Mouse (Mus musculus) liver, embryonic 15.5 days (tissue): Measurements from ENCODE around the gene Gm45808. TPM values are rescaled to one million over a fixed set of nuclear protein-coding genes. Genes with fewer than 3 reads are reported as not detected.
"Not testable (repeated sequence)": the region's sequence is repeated elsewhere in the genome, so short reads cannot be mapped to it uniquely, and the experiment has no call there.

ENCODE experiments used
- ATAC-seq: fragments of 200-750 bp; cut with Nextera tagmentation; 2 replicates; pipeline ENCODE4 v1.8.0; 2017; ENCODE audit warnings: moderate number of reproducible peaks, mild to moderate bottlenecking, moderate library complexity; ENCODE audit not compliant: insufficient read depth
- H3K27ac ChIP-seq: fragments of 300-500 bp; sonication (generic); replicated peaks from 2 replicates; pipeline ENCODE4 v1.5.1; 2015; ENCODE audit warnings: mild to moderate bottlenecking, inconsistent platforms
- H3K27me3 ChIP-seq: fragments of 300-500 bp; sonication (generic); 2 replicates; pipeline ENCODE4 v1.6.1; 2015; ENCODE audit warnings: mild to moderate bottlenecking, inconsistent platforms
- H3K36me3 ChIP-seq: fragments of 300-500 bp; sonication (generic); replicated peaks from 2 replicates; pipeline ENCODE4 v1.6.1; 2015; ENCODE audit warnings: moderate library complexity, mild to moderate bottlenecking, inconsistent platforms
- H3K4me1 ChIP-seq: fragments of 300-500 bp; sonication (generic); replicated peaks from 2 replicates; pipeline ENCODE4 v1.6.1; 2015; ENCODE audit warnings: inconsistent platforms
- H3K4me2 ChIP-seq: fragments of 300-500 bp; sonication (generic); 2 replicates; pipeline ENCODE4 v1.6.1; 2015; ENCODE audit warnings: moderate library complexity, mild to moderate bottlenecking, inconsistent platforms
- H3K4me3 ChIP-seq: fragments of 300-500 bp; sonication (generic); replicated peaks from 2 replicates; pipeline ENCODE4 v1.5.1; 2015; ENCODE audit warnings: mild to moderate bottlenecking, inconsistent platforms
- H3K9ac ChIP-seq: fragments of 300-500 bp; sonication (generic); 2 replicates; pipeline ENCODE4 v1.6.1; 2015; ENCODE audit warnings: moderate library complexity, mild to moderate bottlenecking, inconsistent platforms
- H3K9me3 ChIP-seq: fragments of 300-500 bp; sonication (generic); replicated peaks from 2 replicates; pipeline ENCODE4 v1.6.1; 2016; ENCODE audit warnings: inconsistent platforms
- WGBS: fragments of 180-500 bp; shearing (Covaris S2); methylation state at CpG from one replicate; pipeline ENCODE4 v1.1.7; 2015; ENCODE audit warnings: mixed read lengths; ENCODE audit not compliant: insufficient replicate concordance; 5-methylcytosine and 5-hydroxymethylcytosine counted together
- polyA plus RNA-seq: library from polyadenylated mRNA; unstranded; fragments of >200 nt; fragmentation: Nextera tagmentation; extraction: Ambion mirVana; gene quantifications from 2 replicates; pipeline ENCODE4 v1.2.1, GENCODE M21; 2015

The Gm45808 gene
- polyA plus RNA-seq, 1 experiment from 2014 or later = not detected

GRCm38 (mm10) chr7:45522194-45522752 is 35.7 kb upstream of the Gm45808 start:
- Histone ChIP-seq H3K27ac (peak overlapping the region; percentile 100), H3K4me1 (peaks cover 63% of the 10 kb centered on the region), H3K9me3 (no peaks in the 10 kb centered on the region), H3K4me2 (peak overlapping the region; percentile 77), H3K36me3 (peaks cover 45% of the 10 kb centered on the region), H3K4me3 (peak overlapping the region; percentile 88), H3K27me3 (no peaks in the 10 kb centered on the region), H3K9ac (peak overlapping the region; percentile 99)
- ATAC-seq = no peak
- 48% methylated on average over 16 of the region's 16 CpGs for WGBS

- Histone ChIP-seq H3K27me3 (no peaks in the 10 kb centered on the region), H3K4me1 (peaks cover 59% of the 10 kb centered on the region), H3K9me3 (no peaks in the 10 kb centered on the region), H3K36me3 (peaks cover 45% of the 10 kb centered on the region), H3K4me2 (peak overlapping the region; percentile 77), H3K27ac (peak overlapping the region; percentile 100), H3K4me3 (peak overlapping the region; percentile 88), H3K9ac (peak overlapping the region; percentile 99)
- no peak for ATAC-seq
- whole genome bisulfite sequencing = under 1% methylated on average over 28 of the region's 28 CpGs
Observed at GRCm38 (mm10) chr7:45521728-45522184, 35.1 kb upstream of the Gm45808 start.

- peaks cover 68% of the 10 kb centered on the region for H3K4me1 ChIP-seq
- H3K36me3 ChIP-seq = peaks cover 45% of the 10 kb centered on the region
- H3K27ac ChIP-seq = peak overlapping the region; percentile 100; the same call in 1 of the 2 replicates
- ATAC-seq = no peak
- 85% methylated on average over 7 of the region's 7 CpGs for WGBS
- H3K27me3 ChIP-seq = no peaks in the 10 kb centered on the region
- H3K9ac ChIP-seq = no peak overlapping the region
- H3K9me3 ChIP-seq = no peaks in the 10 kb centered on the region
- H3K4me2 ChIP-seq = peak overlapping the region; percentile 77
- 0 out of 2 replicates have a peak overlapping the region, but pooled peaks have one; percentile 88 for H3K4me3 ChIP-seq
Observed at GRCm38 (mm10) chr7:45520605-45521004, 34.0 kb upstream of the Gm45808 start.

DNA sequence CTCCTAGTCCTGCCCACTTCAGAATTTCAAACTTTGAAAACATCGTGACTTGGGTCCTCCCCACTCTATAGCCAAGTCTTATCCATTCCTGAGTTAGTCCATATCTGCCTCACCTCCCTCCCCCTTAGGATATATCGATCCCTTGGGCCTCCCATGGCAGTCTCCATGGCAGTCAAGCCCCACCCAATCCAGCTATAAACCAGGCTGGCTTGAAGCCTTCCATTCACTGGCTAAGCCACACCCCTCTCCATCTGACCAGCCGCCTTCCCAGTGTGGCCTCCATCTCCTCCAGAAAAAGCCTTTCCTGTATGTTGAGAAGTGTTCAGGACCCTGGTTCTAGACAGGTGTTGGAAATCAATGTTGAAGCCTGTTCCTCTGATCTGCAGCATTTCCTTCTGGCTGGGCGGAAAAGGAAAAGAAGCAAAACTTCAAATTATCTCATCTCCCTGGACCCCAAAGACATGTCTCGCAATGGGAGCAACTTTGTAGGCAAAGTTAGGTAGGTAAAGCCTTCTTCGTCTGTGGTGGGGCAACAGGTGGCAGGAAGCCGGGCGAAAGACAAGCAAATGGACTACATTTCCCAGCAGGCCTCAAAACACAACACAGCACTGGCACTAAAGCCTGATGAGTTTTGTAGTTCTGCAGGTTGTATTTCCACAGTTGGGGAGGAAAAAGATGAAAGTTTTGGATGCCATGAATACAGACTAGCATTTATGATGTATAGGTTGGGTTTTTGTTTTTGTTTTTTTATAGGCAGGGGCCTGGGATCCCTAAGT is 32.9 kb upstream of the Gm45808 start:
- Histone ChIP-seq H3K36me3 (peaks cover 40% of the 10 kb centered on the region), H3K27me3 (no peaks in the 10 kb centered on the region), H3K4me2 (peak overlapping the region; percentile 32), H3K27ac (peak overlapping the region; percentile 58), H3K4me1 (peaks cover 71% of the 10 kb centered on the region), H3K9ac (peak overlapping the region; percentile 4; the same call in 1 of the 2 replicates), H3K9me3 (no peaks in the 10 kb centered on the region), H3K4me3 (peak overlapping the region; percentile 9; the same call in 1 of the 2 replicates)
- ATAC-seq = no peak
- 63% methylated on average over 8 of the region's 8 CpGs for WGBS

DNA sequence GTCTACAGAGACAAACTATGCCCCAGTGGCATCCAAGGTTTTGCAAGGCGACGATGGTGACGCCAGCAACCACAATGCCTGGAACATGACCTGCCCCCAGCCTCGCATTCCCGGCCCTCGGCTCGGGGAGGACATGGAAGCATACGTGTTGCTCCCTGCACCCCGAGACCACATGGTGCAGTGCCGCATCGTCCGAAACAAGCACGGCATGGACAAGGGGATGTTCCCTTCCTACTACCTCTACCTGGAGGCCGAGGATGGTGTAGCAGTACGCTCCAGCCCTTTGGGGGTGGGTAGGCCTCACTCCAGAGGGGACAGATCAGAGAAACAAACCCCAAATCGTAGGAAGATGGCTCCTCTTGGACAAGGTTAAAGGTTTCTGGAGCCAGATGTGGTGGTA is 32.0 kb upstream of the Gm45808 start:
- peak overlapping the region; percentile 58; the same call in 1 of the 2 replicates for H3K27ac ChIP-seq
- H3K36me3 ChIP-seq = peaks cover 32% of the 10 kb centered on the region

GRCm38 (mm10) chr7:45516846-45517245 is 30.2 kb upstream of the Gm45808 start:
- H3K4me3 ChIP-seq, ATAC-seq, H3K27me3 ChIP-seq, H3K9ac ChIP-seq, H3K27ac ChIP-seq, H3K9me3 ChIP-seq, H3K4me2 ChIP-seq: not testable (repeated sequence)
- WGBS = 55% methylated on average over 5 of the region's 5 CpGs
- H3K36me3 ChIP-seq = peaks cover 15% of the 10 kb centered on the region
- H3K4me1 ChIP-seq = peaks cover 59% of the 10 kb centered on the region

More for the DNA sequence above, 32.0 kb upstream of the Gm45808 start:
- no peak for ATAC-seq
- Histone ChIP-seq H3K4me2 (no peak overlapping the region), H3K4me3 (no peak overlapping the region), H3K4me1 (peaks cover 71% of the 10 kb centered on the region), H3K9ac (peak overlapping the region; percentile 9; the same call in 1 of the 2 replicates), H3K9me3 (no peaks in the 10 kb centered on the region), H3K27me3 (no peaks in the 10 kb centered on the region)
- 88% methylated on average over 16 of the region's 16 CpGs for WGBS

GRCm38 (mm10) chr7:45515436-45515835 is 28.8 kb upstream of the Gm45808 start:
- peak; percentile 79 for ATAC-seq
- Histone ChIP-seq H3K4me2 (peak overlapping the region; percentile 65), H3K27me3 (no peaks in the 10 kb centered on the region), H3K9ac (peak overlapping the region; percentile 49), H3K36me3 (peaks cover 2% of the 10 kb centered on the region; the same call in 1 of the 2 replicates), H3K4me3 (peak overlapping the region; percentile 29), H3K4me1 (peaks cover 52% of the 10 kb centered on the region), H3K27ac (peak overlapping the region; percentile 78), H3K9me3 (no peaks in the 10 kb centered on the region)
- WGBS = 12% methylated on average over 16 of the region's 16 CpGs

- WGBS = 74% methylated on average over 7 of the region's 7 CpGs
- Histone ChIP-seq H3K4me1 (peaks cover 47% of the 10 kb centered on the region), H3K4me2 (no peak overlapping the region), H3K36me3 (no peaks in the 10 kb centered on the region), H3K4me3 (no peak overlapping the region), H3K9ac (no peak overlapping the region), H3K27ac (peak overlapping the region; percentile 78), H3K27me3 (no peaks in the 10 kb centered on the region), H3K9me3 (no peaks in the 10 kb centered on the region)
- no peak for ATAC-seq
Observed at GRCm38 (mm10) chr7:45514411-45514810, 27.8 kb upstream of the Gm45808 start.

GRCm38 (mm10) chr7:45509912-45510787 is 23.5 kb upstream of the Gm45808 start, which contains the start of gene Nucb1:
Gene Nucb1, minus strand, starts transcription at chr7:45510406.
- Histone ChIP-seq H3K4me1 (peaks cover 56% of the 10 kb centered on the region), H3K9me3 (no peaks in the 10 kb centered on the region), H3K9ac (peak within 1 kb of the TSS; percentile 99), H3K36me3 (peaks cover 29% of the 10 kb centered on the region), H3K4me2 (peak within 1 kb of the TSS; percentile 93), H3K27me3 (no peaks in the 10 kb centered on the region), H3K4me3 (peak within 1 kb of the TSS; percentile 94), H3K27ac (peak within 1 kb of the TSS; percentile 94)
- under 1% methylated on average over 44 of the region's 44 CpGs for WGBS
- ATAC-seq = peak; percentile 70

GRCm38 (mm10) chr7:45509181-45509882 is 22.7 kb upstream of the Gm45808 start:
- peak overlapping the region; percentile 94 for H3K4me3 ChIP-seq
- peaks cover 37% of the 10 kb centered on the region for H3K36me3 ChIP-seq
- H3K4me2 ChIP-seq = peak overlapping the region; percentile 93
- WGBS = 10% methylated on average over 19 of the region's 19 CpGs
- H3K9me3 ChIP-seq = no peaks in the 10 kb centered on the region
- H3K27me3 ChIP-seq = no peaks in the 10 kb centered on the region
- H3K4me1 ChIP-seq = peaks cover 54% of the 10 kb centered on the region
- peak overlapping the region; percentile 99 for H3K9ac ChIP-seq
- peak; percentile 36 for ATAC-seq
- H3K27ac ChIP-seq = peak overlapping the region; percentile 94
